ENCODE assay signal across 26 mouse cellular contexts in genomic region chr16:45378147-45378943, GRCm38 (mm10). TPM values are rescaled to one million over a fixed set of nuclear protein-coding genes. Genes with fewer than 3 reads are reported as not detected.
DNase-seq lines count a peak whose midpoint lies in the region; ATAC-seq and TF ChIP-seq lines count a peak whose summit lies in the region.
"Had no signal": no experiment of that assay in that cellular context is flagged by ENCODE, and none has a peak within 500 bp of the region (broad histone marks: within the 10 kb centered on the region; RNA-seq: fewer than 3 reads in every experiment).

No protein-coding gene starts in this region.

- no peaks in the 10 kb centered on the region for H3K9me3 ChIP-seq in heart, embryonic 10.5 days
- no peaks in the 10 kb centered on the region for H3K9me3 ChIP-seq in lung, postnatal 0 days (ENCODE audit: low read length)
- H3K9me3 ChIP-seq: embryonic facial prominence, embryonic 13.5 days; hindbrain, embryonic 12.5 days; intestine, embryonic 15.5 days; stomach, embryonic 15.5 days had no signal

- intact Hi-C loops in heart, adult 2 months (cut with DNase I) = no loop called here

- no peak overlapping the region for H3K4me2 ChIP-seq in lung, postnatal 0 days (replicated peaks; ENCODE audit: low read depth, low read length)
- H3K4me2 ChIP-seq: embryonic facial prominence, embryonic 13.5 days; hindbrain, embryonic 12.5 days; intestine, embryonic 15.5 days; liver, embryonic 11.5 days; stomach, embryonic 15.5 days had no signal

- peak; percentile 83 for ATAC-seq in lung, postnatal 0 days
- ATAC-seq in CD4-positive, CD25-positive, alpha-beta regulatory T cell, adult 4 months = peak; percentile 5
- no peak for ATAC-seq in frontal cortex, adult (ENCODE audit: low TSS enrichment)
- ATAC-seq: forebrain, postnatal 0 days; hindbrain, postnatal 0 days; intestine, embryonic 15.5 days; midbrain, embryonic 16.5 days had no signal

- H3K36me3 ChIP-seq in heart, adult 2 months (ENCODE audit: control insufficient read depth, insufficient read depth, low read length) = peaks cover 34% of the 10 kb centered on the region
- no peaks in the 10 kb centered on the region for H3K36me3 ChIP-seq in heart, embryonic 10.5 days
- 0 out of 2 replicates have a peak, but pooled peaks cover 3% of the 10 kb centered on the region for H3K36me3 ChIP-seq in lung, postnatal 0 days (ENCODE audit: insufficient read depth, low read length)
- H3K36me3 ChIP-seq: embryonic facial prominence, embryonic 13.5 days; intestine, embryonic 15.5 days had no signal

- H3K4me1 ChIP-seq in heart, adult 2 months (ENCODE audit: control insufficient read depth, insufficient read depth, low read length) = peaks cover 9% of the 10 kb centered on the region
- H3K4me1 ChIP-seq in heart, embryonic 10.5 days = no peaks in the 10 kb centered on the region
- H3K4me1 ChIP-seq in lung, postnatal 0 days (ENCODE audit: insufficient read depth, low read depth, low read length) = peaks cover 9% of the 10 kb centered on the region
- H3K4me1 ChIP-seq: embryonic facial prominence, embryonic 13.5 days; hindbrain, embryonic 12.5 days; intestine, embryonic 15.5 days; stomach, embryonic 15.5 days had no signal

- peak overlapping the region; percentile 75 for H3K27ac ChIP-seq in heart, adult 2 months
- no peak overlapping the region for H3K27ac ChIP-seq in heart, embryonic 10.5 days
- peak overlapping the region; percentile 23; the same call in 1 of the 2 replicates for H3K27ac ChIP-seq in lung, postnatal 0 days (ENCODE audit: low read length)
- H3K27ac ChIP-seq: embryonic facial prominence, embryonic 13.5 days; hindbrain, embryonic 12.5 days; hindbrain, postnatal 0 days; intestine, embryonic 15.5 days; stomach, embryonic 15.5 days had no signal

- H3K79me2 ChIP-seq in heart, adult 2 months (replicated peaks; ENCODE audit: control insufficient read depth, insufficient read depth, low read length) = no peaks in the 10 kb centered on the region

- no peak overlapping the region for H3K9ac ChIP-seq in heart, adult 2 months (ENCODE audit: low read depth, low read length)
- H3K9ac ChIP-seq in lung, postnatal 0 days (replicated peaks; ENCODE audit: low read depth) = no peak overlapping the region
- H3K9ac ChIP-seq: embryonic facial prominence, embryonic 13.5 days; forebrain, postnatal 0 days; hindbrain, embryonic 12.5 days; intestine, embryonic 15.5 days; stomach, embryonic 15.5 days had no signal

- no peak for TF ChIP-seq POLR2A in heart, adult 2 months (IDR thresholded peaks at IDR 0.05; ENCODE audit: insufficient read depth, low read depth, low read length)

- no peak for TF ChIP-seq CTCF in heart, adult 2 months (IDR thresholded peaks at IDR 0.05)
- no peak for TF ChIP-seq CTCF in lung, postnatal 0 days (IDR thresholded peaks at IDR 0.05)

- H3K4me3 ChIP-seq in heart, adult 2 months = no peak overlapping the region
- no peak overlapping the region for H3K4me3 ChIP-seq in heart, embryonic 10.5 days
- H3K4me3 ChIP-seq in lung, postnatal 0 days (ENCODE audit: low read depth, low read length) = no peak overlapping the region
- H3K4me3 ChIP-seq: embryonic facial prominence, embryonic 13.5 days; hindbrain, embryonic 12.5 days; intestine, embryonic 15.5 days; stomach, embryonic 15.5 days had no signal

- no peak for DNase-seq in heart, adult 2 months
- no peak for DNase-seq in heart, embryonic 10.5 days (ENCODE audit: low spot score)
- no peak for DNase-seq in lung, postnatal 0 days (ENCODE audit: low spot score)
- no peak for DNase-seq in lung, postnatal 10 days
- DNase-seq in fat pad, adult 2 months (ENCODE audit: extremely low read depth, low read depth, low spot score) = peak; percentile 98
- DNase-seq in urinary bladder, postnatal 36 days (ENCODE audit: low spot score in 2 of 2) = no peak
- DNase-seq: adrenal gland, adult 8-10 months; cerebellum, adult 8-10 months; forebrain, postnatal 0 days; gastrocnemius, postnatal 25 days; heart, adult 18-20 months; heart, postnatal 14 days; kidney, adult 9 months; kidney, postnatal 10 days; layer of hippocampus, postnatal 36 days; left cerebral cortex, postnatal 4 days; right cerebral cortex, postnatal 25 days had no signal

- 71% methylated on average over 5 of the region's 5 CpGs for WGBS in heart, adult 2 months
- WGBS in heart, embryonic 10.5 days = 80% methylated on average over 5 of the region's 5 CpGs
- WGBS in lung, postnatal 0 days = 70% methylated on average over 5 of the region's 5 CpGs

- TF ChIP-seq EP300 in heart, adult 2 months (IDR thresholded peaks at IDR 0.05; ENCODE audit: insufficient read depth, low read depth, low read length) = no peak
- TF ChIP-seq EP300 in lung, postnatal 0 days (IDR thresholded peaks at IDR 0.05) = no peak

- H3K27me3 ChIP-seq in heart, adult 2 months (ENCODE audit: control insufficient read depth, insufficient read depth, low read length) = no peaks in the 10 kb centered on the region
- no peaks in the 10 kb centered on the region for H3K27me3 ChIP-seq in heart, embryonic 10.5 days (ENCODE audit: insufficient read depth, poor library complexity, severe bottlenecking)
- H3K27me3 ChIP-seq in lung, postnatal 0 days (replicated peaks; ENCODE audit: insufficient read depth, low read length) = no peaks in the 10 kb centered on the region
- H3K27me3 ChIP-seq: embryonic facial prominence, embryonic 13.5 days; hindbrain, embryonic 12.5 days; intestine, embryonic 15.5 days; stomach, embryonic 15.5 days had no signal

RNA-seq across cellular contexts. Expression of gene Cd200, which starts 30.5 kb away (rescaled TPM):
- 10 to 100 TPM; 63.6 to 69.3 TPM for total RNA-seq in heart, adult 2 months (2021)
- 90.0 and 99.3 TPM in 2 replicates for polyA plus RNA-seq in heart, adult 2 months (2012; rRNA removed)
- 4.2 and 6.1 TPM in 2 replicates for polyA plus RNA-seq in heart, embryonic 10.5 days (2016; fragmentation: Nextera tagmentation; extraction: Ambion mirVana)
- 338 and 424 TPM in 2 replicates for polyA plus RNA-seq in lung, postnatal 0 days (2015; fragmentation: Nextera tagmentation; extraction: Ambion mirVana)
- 100 to 1,000 TPM; 163 to 168 TPM for polyA plus RNA-seq in CD4-positive, CD25-positive, alpha-beta regulatory T cell, adult 4 months (2017; shearing (Covaris generic))

Comparison
In these comparisons a context has a peak if more than half of its experiments do, and no peak if none do; other contexts are left out.
1. RNA of gene Cd200, which starts 30.5 kb away (polyA plus RNA-seq): 338 to 424 TPM in lung, postnatal 0 days, 163 to 168 TPM in CD4-positive, CD25-positive, alpha-beta regulatory T cell, adult 4 months and 90.0 to 99.3 TPM in heart, adult 2 months; 4.2 to 6.1 TPM in heart, embryonic 10.5 days; every median in the first group is over 10 times any median in the second.